Mouse (Mus musculus) cerebellum, adult 2 months (tissue): ENCODE measurements around the gene Hipk3.

Source experiments
- CTCF ChIP-seq: fragments of 200-500 bp; IDR thresholded peaks from 2 replicates; pipeline ENCODE4 v1.5.1; 2011; ENCODE audit warnings: low read depth, mild to moderate bottlenecking, control low read depth, low read length, moderate library complexity, borderline replicate concordance; ENCODE audit not compliant: insufficient read depth
- POLR2A ChIP-seq: fragments of 200-500 bp; IDR thresholded peaks from 2 replicates; pipeline ENCODE4 v1.6.1; 2011; ENCODE audit warnings: low read length, control low read depth, borderline replicate concordance; ENCODE audit not compliant: insufficient read depth

DNA sequence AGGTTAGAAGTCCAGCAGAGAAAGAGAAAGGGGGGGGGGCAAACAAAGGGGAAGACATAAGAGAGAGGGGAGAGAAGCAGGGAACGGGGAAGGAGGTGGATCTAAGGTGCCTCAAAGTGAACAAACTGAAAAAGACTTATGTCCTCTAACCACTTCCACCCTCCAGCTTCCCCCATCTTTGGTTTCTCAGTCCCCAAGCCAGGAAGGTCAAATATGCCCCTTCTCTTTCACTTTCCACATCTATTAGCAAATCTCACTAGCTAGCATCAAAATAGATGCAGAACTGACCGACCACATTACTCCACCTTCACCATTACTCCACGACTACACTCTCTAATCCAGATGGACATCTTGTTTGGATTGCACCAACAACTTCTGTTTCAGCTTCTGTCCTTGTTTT lies 43.6 kb downstream of the Hipk3 start:
- TF ChIP-seq POLR2A = no peak
- TF ChIP-seq CTCF = no peak
